Mouse (Mus musculus) stomach, embryonic 16.5 days (tissue): ENCODE measurements around the gene Cstad. TPM values are rescaled to one million over a fixed set of nuclear protein-coding genes. Genes with fewer than 3 reads are reported as not detected.

Experiments used
- ATAC-seq: fragments of 200-750 bp; cut with Nextera tagmentation; 2 replicates; pipeline ENCODE4 v1.8.0; 2017; ENCODE audit warnings: moderate number of reproducible peaks, moderate TSS enrichment; ENCODE audit not compliant: insufficient read depth, low FRiP score
- H3K27ac ChIP-seq: fragments of 300-500 bp; sonication (generic); 2 replicates; pipeline ENCODE4 v1.5.1; 2014; ENCODE audit warnings: low read length
- H3K27me3 ChIP-seq: fragments of 300-500 bp; sonication (generic); 2 replicates; pipeline ENCODE4 v1.6.1; 2014; ENCODE audit warnings: low read length, control low read depth, mixed read lengths; ENCODE audit not compliant: control insufficient read depth, insufficient read depth
- H3K36me3 ChIP-seq: fragments of 300-500 bp; sonication (generic); 2 replicates; pipeline ENCODE4 v1.6.1; 2014; ENCODE audit warnings: low read length; ENCODE audit not compliant: control insufficient read depth, insufficient read depth
- H3K4me1 ChIP-seq: fragments of 300-500 bp; sonication (generic); 2 replicates; pipeline ENCODE4 v1.6.1; 2014; ENCODE audit warnings: low read length, control low read depth, mixed read lengths; ENCODE audit not compliant: control insufficient read depth, insufficient read depth
- H3K4me2 ChIP-seq: fragments of 300-500 bp; sonication (generic); 2 replicates; pipeline ENCODE4 v1.6.1; 2014; ENCODE audit warnings: low read depth, low read length, mixed read lengths
- H3K4me3 ChIP-seq: fragments of 300-500 bp; sonication (generic); replicated peaks from 2 replicates; pipeline ENCODE4 v1.5.1; 2014; ENCODE audit warnings: mild to moderate bottlenecking, low read length
- H3K9ac ChIP-seq: fragments of 300-500 bp; sonication (generic); 2 replicates; pipeline ENCODE4 v1.6.1; 2014; ENCODE audit warnings: low read length
- H3K9me3 ChIP-seq: fragments of 300-500 bp; sonication (generic); replicated peaks from 2 replicates; pipeline ENCODE4 v1.6.1; 2016; ENCODE audit warnings: low read length, control low read depth; ENCODE audit not compliant: control insufficient read depth
- WGBS: fragments of 180-500 bp; shearing (Covaris S2); extraction: QIAGEN DNeasy Blood & Tissue Kit; methylation state at CpG from one replicate; pipeline ENCODE4 v1.1.7; 2014; 5-methylcytosine and 5-hydroxymethylcytosine counted together
- polyA plus RNA-seq: library from polyadenylated mRNA; unstranded; fragments of >200 nt; fragmentation: Nextera tagmentation; extraction: Ambion mirVana; gene quantifications from 2 replicates; pipeline ENCODE4 v1.2.1, GENCODE M21; 2015

Gene Cstad
- 0.34 and 1.1 TPM in 2 replicates for polyA plus RNA-seq

DNA sequence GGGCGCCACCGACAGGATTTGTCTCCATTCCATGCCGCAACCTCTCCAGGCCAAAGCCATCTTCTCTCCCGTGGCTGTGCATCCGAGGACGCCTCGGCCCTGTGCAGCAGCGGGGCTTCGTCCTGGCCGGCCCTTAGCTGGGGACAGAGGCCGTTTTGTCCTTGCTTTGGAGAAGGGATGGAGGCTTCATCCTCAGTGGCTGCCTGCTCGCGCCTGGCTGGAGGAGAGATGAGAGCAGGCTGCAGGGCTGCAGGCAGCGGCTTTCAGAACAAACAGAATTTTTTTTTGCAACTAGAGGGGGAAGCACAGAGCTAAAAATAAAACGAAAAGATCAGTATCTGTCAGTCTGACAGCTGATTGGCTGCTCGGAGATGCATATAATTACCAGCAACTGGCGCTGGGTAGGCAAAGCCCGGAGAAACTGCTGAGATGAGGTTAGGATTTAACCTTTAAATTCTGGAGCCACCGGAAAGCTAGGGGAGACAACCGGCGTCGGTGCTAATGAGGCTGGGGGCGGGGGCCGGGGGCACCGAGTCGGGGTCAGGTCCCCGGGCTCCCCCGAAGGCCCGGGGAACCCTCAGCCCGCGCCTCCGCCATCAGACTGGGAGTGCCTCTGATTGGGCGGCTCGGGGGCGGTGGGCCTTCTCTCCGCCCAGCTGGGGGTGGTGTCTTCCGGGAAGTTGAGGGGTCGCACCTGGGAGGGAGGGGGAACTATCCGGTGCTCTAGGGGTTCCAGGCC is at the start of gene Cstad:
Gene Cstad (plus strand): TSS at position 400 of the 739 bp plus-strand sequence.
- Histone ChIP-seq H3K36me3 (no peaks in the 10 kb centered on the region), H3K4me1 (peaks cover 32% of the 10 kb centered on the region), H3K9ac (peak within 1 kb of the TSS; percentile 69), H3K4me3 (peak within 1 kb of the TSS; percentile 51), H3K27ac (peak within 1 kb of the TSS; percentile 91), H3K4me2 (peak within 1 kb of the TSS; percentile 51), H3K27me3 (no peaks in the 10 kb centered on the region), H3K9me3 (no peaks in the 10 kb centered on the region)
- 1% methylated on average over 38 of the region's 39 CpGs for WGBS
- ATAC-seq = peak; percentile 72

DNA sequence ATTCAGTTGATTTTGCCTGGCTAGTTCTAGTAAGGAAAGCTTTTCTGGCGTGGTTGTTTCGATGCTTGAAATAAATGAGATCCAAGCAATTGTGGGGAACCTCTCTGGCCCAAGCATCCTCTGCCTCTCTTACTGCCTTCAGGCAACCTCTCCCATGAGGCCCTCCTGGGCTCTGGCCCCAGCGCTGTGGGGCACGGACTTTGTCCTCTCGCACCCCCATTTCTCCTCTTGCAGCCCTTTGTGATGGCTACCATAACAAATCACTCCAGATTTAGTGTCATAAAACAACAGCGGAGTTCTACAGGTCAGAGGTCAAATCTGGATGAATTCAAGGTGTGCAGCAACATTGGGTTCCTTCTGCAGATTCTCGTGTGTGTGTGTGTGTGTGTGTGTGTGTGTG is 49.1 kb upstream of the Cstad start:
- no peak overlapping the region; the same call in 1 of the 2 replicates for H3K27ac ChIP-seq
- peak overlapping the region; percentile 68 for H3K4me2 ChIP-seq
- H3K27me3 ChIP-seq = no peaks in the 10 kb centered on the region
- 54% methylated on average over 7 of the region's 7 CpGs for WGBS
- peak overlapping the region; percentile 38 for H3K9ac ChIP-seq
- no peaks in the 10 kb centered on the region for H3K36me3 ChIP-seq
- ATAC-seq = no peak
- H3K9me3 ChIP-seq = no peaks in the 10 kb centered on the region
- H3K4me1 ChIP-seq = peaks cover 14% of the 10 kb centered on the region
- H3K4me3 ChIP-seq = peak overlapping the region; percentile 40; the same call in 1 of the 2 replicates

DNA sequence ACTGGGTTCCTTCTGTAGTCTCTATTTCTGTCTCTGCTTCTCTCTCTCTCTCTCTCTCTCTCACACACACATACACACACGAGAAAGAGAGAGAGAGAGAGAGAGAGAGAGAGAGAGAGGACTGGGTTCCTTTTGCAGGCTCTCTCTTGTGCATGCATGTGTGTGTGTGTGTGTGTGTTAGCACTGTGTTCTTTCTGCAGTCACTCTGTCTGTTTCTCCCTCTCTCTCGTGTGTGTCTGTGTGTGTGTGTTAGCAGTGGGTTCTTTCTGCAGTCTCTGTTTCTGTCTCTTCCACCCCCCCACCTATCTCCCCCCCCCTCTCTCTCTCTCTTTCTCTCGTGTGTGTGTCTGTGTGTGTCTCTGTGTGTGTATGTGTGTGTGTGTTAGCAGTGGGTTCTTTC is 48.6 kb upstream of the Cstad start:
- H3K36me3 ChIP-seq = no peaks in the 10 kb centered on the region
- H3K27me3 ChIP-seq = no peaks in the 10 kb centered on the region
- H3K4me3 ChIP-seq = no peak overlapping the region
- H3K9ac ChIP-seq = no peak overlapping the region
- no peak overlapping the region for H3K4me2 ChIP-seq
- ATAC-seq = no peak
- no peak overlapping the region for H3K27ac ChIP-seq
- peaks cover 14% of the 10 kb centered on the region for H3K4me1 ChIP-seq
- WGBS = 43% methylated on average over 2 of the region's 3 CpGs
- no peaks in the 10 kb centered on the region for H3K9me3 ChIP-seq

DNA sequence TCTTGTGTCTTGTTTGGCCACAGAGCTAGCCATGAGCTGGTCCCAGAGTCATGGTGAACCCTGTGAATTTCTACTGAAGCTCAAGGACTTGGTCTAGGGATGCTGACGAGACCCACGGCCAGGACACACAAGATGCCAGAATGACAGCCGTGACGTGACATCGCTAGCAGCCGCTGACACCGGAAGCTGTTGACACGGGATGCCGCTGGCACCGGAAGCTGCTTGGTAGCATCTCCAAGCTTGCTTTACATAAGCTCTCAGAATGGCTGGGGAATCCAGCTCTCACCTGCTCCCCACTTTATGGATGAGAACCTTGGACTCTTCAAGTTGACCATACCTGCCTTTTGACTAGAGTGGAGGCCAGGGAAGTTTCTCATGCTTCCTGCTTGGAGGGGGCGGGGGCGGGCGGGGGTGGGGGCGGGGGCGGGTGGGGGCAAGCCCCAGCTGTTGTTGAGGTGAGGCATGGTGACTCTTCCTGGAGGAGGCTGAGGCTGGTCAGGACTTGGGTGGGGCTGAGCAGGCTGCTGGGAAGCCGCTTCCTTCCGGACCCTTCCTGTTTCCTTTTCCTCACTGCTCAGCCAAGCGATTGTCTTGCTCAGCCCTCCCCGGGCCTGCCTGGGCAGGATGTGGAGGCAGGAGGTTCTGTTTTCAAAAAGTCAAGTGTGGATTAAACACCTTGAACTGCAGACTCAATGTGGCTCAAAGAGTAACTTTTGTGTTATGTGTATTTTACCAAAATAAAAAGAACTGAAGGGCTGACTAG is 47.2 kb upstream of the Cstad start:
- H3K9ac ChIP-seq = no peak overlapping the region
- peak overlapping the region; percentile 47 for H3K27ac ChIP-seq
- H3K27me3 ChIP-seq = no peaks in the 10 kb centered on the region
- no peak overlapping the region for H3K4me2 ChIP-seq
- no peaks in the 10 kb centered on the region for H3K9me3 ChIP-seq
- ATAC-seq = peak; percentile 49; the same call in 1 of the 2 replicates
- H3K4me3 ChIP-seq = no peak overlapping the region
- H3K36me3 ChIP-seq = no peaks in the 10 kb centered on the region
- WGBS = 67% methylated on average over 19 of the region's 19 CpGs
- peaks cover 14% of the 10 kb centered on the region for H3K4me1 ChIP-seq

DNA sequence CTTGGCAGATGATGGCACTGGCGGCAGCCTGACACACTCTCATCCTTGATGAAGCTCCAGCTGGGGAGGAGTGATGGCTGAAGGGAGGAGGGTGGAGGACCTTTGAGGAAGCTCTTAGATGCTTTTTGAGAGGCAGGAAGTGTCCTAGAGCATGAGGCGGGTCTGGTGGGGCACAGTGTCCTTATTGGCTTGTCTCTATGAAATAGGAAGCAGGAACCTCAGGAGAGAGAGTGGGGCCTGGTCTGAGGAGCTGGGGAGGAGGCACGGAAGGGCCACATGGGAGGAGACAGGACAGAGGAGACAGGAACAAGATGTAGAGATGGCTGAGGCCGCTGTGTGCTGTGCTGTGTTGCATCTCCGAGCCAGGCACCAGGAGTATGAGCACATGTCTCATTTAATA is 43.3 kb upstream of the Cstad start:
- Histone ChIP-seq H3K27me3 (no peaks in the 10 kb centered on the region), H3K4me1 (no peaks in the 10 kb centered on the region), H3K4me3 (no peak overlapping the region), H3K4me2 (no peak overlapping the region), H3K27ac (no peak overlapping the region), H3K9me3 (no peaks in the 10 kb centered on the region), H3K9ac (no peak overlapping the region), H3K36me3 (no peaks in the 10 kb centered on the region)
- no peak for ATAC-seq
- 72% methylated on average over 5 of the region's 5 CpGs for WGBS

DNA sequence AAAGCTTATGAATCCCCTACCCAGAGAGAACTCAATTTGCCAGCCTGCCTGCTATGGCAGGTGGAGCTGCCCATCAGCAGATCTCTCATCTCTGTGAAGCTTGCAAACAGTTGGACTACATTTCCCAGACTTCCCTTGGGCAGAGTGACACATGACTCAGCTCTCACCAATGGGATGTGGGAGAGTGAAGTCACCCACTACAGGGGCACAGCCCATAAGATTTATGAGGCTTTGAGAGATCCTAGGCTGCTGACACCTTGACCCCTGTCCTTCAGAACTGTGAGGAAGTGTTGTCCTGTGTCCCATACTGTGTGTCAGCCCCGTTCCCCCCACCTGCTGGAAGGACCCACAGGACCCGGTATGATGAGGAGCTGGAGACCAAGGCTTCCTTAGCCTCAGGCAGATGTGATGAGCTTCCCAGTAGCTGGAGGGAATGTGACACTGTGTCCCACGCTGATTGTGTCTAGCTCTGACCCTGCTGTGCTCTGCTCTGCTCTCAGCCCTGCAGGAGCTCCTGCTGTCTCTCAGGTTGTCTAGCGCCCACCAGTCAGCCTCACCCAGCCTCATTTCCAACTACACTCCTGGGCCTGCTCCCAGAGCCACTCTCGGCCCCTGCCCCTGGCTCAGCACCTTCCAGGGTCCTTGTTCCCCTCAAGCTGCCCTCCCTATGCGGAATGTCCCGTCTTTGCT is 40.8 kb upstream of the Cstad start:
- H3K4me2 ChIP-seq = no peak overlapping the region
- H3K9me3 ChIP-seq = no peaks in the 10 kb centered on the region
- no peak overlapping the region for H3K27ac ChIP-seq
- no peak overlapping the region for H3K4me3 ChIP-seq
- H3K27me3 ChIP-seq = no peaks in the 10 kb centered on the region
- 57% methylated on average over 7 of the region's 7 CpGs for WGBS
- H3K36me3 ChIP-seq = no peaks in the 10 kb centered on the region
- H3K4me1 ChIP-seq = no peaks in the 10 kb centered on the region
- H3K9ac ChIP-seq = no peak overlapping the region
- peak; percentile 48; the same call in 1 of the 2 replicates for ATAC-seq

DNA sequence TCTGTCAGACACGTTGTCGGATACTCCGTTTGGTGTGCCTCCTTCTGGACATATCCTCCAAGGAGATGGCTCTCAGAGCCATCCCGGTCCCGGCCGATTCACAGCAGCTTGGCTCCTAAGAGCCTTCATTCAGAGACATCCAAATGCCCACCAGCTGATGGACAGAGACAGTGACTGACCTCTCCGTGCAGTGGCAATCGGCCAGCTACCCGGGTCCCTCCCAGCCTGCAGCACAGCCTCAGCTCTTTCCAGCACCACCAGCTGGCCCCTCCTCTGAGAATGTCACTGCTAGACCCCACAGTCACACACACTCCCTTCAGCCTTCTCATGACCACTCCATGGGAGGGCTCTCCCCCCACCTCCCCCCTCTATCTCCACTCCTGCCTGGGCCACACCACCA is 39.6 kb upstream of the Cstad start:
- peak overlapping the region; percentile 24; the same call in 1 of the 2 replicates for H3K9ac ChIP-seq
- WGBS = 65% methylated on average over 9 of the region's 9 CpGs

DNA sequence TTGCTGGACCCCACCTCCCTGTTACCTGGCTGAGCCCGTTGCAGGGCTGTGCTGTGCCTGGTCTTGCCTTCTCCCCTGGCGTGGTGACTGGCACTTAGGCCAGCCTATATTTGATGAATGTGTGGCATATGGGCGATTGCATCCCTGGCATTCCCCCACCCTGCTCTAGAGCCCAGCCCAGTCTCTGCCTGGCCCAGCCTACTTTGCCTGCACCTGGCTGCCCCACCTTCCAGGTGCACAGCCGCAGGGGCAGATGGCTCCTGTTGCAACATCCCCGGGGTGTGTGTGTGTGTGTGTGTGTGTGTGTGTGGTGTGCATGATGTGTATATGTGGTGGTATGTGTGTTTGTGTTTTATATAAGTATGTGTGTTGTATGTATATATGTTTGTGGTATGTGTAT is 38.3 kb upstream of the Cstad start:
- Histone ChIP-seq H3K27ac (no peak overlapping the region), H3K4me1 (no peaks in the 10 kb centered on the region), H3K9me3 (no peaks in the 10 kb centered on the region), H3K27me3 (no peaks in the 10 kb centered on the region), H3K9ac (no peak overlapping the region; the same call in 1 of the 2 replicates), H3K4me2 (no peak overlapping the region), H3K4me3 (no peak overlapping the region), H3K36me3 (no peaks in the 10 kb centered on the region)
- ATAC-seq = peak; percentile 35; the same call in 1 of the 2 replicates
- WGBS = 53% methylated on average over 5 of the region's 5 CpGs

More for the DNA sequence above, 39.6 kb upstream of the Cstad start:
- Histone ChIP-seq H3K4me2 (no peak overlapping the region), H3K4me3 (no peak overlapping the region), H3K27ac (no peak overlapping the region), H3K9me3 (no peaks in the 10 kb centered on the region), H3K36me3 (no peaks in the 10 kb centered on the region), H3K27me3 (no peaks in the 10 kb centered on the region), H3K4me1 (no peaks in the 10 kb centered on the region)
- ATAC-seq = no peak

DNA sequence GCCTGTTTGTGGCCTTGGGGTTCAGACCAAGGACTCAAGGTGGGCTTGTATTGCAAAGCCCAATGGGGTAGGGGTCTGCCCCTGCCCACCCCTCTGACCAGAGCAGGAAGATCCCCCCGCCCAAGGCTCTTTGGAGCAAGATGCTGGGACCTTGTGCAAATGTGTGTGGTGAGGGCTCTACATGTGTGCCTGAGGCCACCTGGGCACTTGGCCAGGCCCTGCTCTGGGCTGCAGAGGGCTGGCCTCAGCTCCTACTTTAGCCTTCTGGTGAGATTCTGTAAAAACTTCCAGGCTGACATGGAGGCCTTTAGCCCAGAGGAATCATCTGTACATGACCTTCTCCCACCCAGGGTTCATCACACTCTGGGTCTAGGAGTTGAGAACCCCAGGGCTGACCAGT is 35.3 kb upstream of the Cstad start:
- no peaks in the 10 kb centered on the region for H3K36me3 ChIP-seq
- H3K27me3 ChIP-seq = no peaks in the 10 kb centered on the region
- no peak for ATAC-seq
- no peaks in the 10 kb centered on the region for H3K4me1 ChIP-seq
- H3K4me3 ChIP-seq = no peak overlapping the region
- H3K9me3 ChIP-seq = no peaks in the 10 kb centered on the region
- no peak overlapping the region for H3K4me2 ChIP-seq
- WGBS = 89% methylated on average over 1 of the region's 1 CpGs
- H3K27ac ChIP-seq = no peak overlapping the region
- H3K9ac ChIP-seq = no peak overlapping the region
